Comparison of ENCODE assay signal across 13 mouse cellular contexts in the genomic region with DNA sequence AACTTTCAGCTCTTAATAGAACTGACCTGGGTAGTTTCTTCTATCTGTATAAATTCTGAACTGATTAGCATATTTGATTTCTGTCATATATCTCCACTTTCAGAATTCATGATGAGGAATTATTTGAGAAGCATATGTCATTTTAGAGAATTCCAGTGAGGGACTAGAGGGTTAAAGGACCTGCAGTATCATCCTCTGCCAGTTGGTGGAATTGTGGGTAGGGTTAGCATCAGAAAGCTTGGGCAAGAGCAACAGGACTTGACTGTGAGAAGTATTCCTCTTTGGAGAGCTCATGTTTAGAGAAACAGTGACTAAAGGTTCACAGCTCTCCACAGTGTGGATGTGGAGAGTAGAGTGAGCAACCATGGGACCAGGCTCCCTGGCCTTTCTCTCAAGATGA.
DNase-seq lines count a peak whose midpoint lies in the region; ATAC-seq and TF ChIP-seq lines count a peak whose summit lies in the region.
"Had no signal": no experiment of that assay in that cellular context is flagged by ENCODE, and none has a peak within 500 bp of the region (broad histone marks: within the 10 kb centered on the region; RNA-seq: fewer than 3 reads in every experiment).

No protein-coding gene starts in this region.

- peak; percentile 8; the same call in 1 of the 2 replicates for TF ChIP-seq CTCF in cerebellum, adult 2 months (IDR thresholded peaks at IDR 0.05; ENCODE audit: borderline replicate concordance, insufficient read depth, low read depth, low read length)
- TF ChIP-seq CTCF in liver, embryonic 14.5 days (IDR thresholded peaks at IDR 0.05; ENCODE audit: low read depth): 0 out of 2 replicates have a peak, but pooled peaks have one; percentile 11
- TF ChIP-seq CTCF in brain, embryonic 14.5 days (IDR thresholded peaks at IDR 0.05; ENCODE audit: borderline replicate concordance, extremely low read depth, insufficient read depth, insufficient read length): peak; percentile 11; the same call in 1 of the 2 replicates

- no peaks in the 10 kb centered on the region for H3K27me3 ChIP-seq in cerebellum, adult 2 months (ENCODE audit: control insufficient read depth, insufficient read depth, low read length)
- H3K27me3 ChIP-seq in liver, embryonic 14.5 days (ENCODE audit: control insufficient read depth, insufficient read depth, low read length): no peaks in the 10 kb centered on the region
- no peaks in the 10 kb centered on the region for H3K27me3 ChIP-seq in liver, embryonic 12.5 days (replicated peaks)
- H3K27me3 ChIP-seq: hindbrain, embryonic 12.5 days; lung, embryonic 15.5 days; neural tube, embryonic 13.5 days had no signal

- no peak for TF ChIP-seq POLR2A in cerebellum, adult 2 months (IDR thresholded peaks at IDR 0.05; ENCODE audit: borderline replicate concordance, insufficient read depth, low read length)
- TF ChIP-seq POLR2A in brain, embryonic 14.5 days (IDR thresholded peaks at IDR 0.05; ENCODE audit: borderline replicate concordance, extremely low read depth, insufficient read depth, insufficient read length, poor library complexity, severe bottlenecking): no peak

- ATAC-seq in liver, embryonic 14.5 days (ENCODE audit: insufficient read depth): no peak
- no peak for ATAC-seq in liver, embryonic 12.5 days

- no peak overlapping the region for H3K4me2 ChIP-seq in liver, embryonic 14.5 days (ENCODE audit: low read depth)
- no peak overlapping the region for H3K4me2 ChIP-seq in liver, embryonic 12.5 days
- H3K4me2 ChIP-seq: hindbrain, embryonic 12.5 days; lung, embryonic 15.5 days; neural tube, embryonic 13.5 days had no signal

- no peak overlapping the region for H3K9ac ChIP-seq in liver, embryonic 14.5 days (replicated peaks)
- H3K9ac ChIP-seq in liver, embryonic 12.5 days: no peak overlapping the region
- H3K9ac ChIP-seq: hindbrain, embryonic 12.5 days; lung, embryonic 15.5 days; neural tube, embryonic 13.5 days had no signal

- no peaks in the 10 kb centered on the region for H3K9me3 ChIP-seq in liver, embryonic 14.5 days (ENCODE audit: control insufficient read depth, low read length)
- no peaks in the 10 kb centered on the region for H3K9me3 ChIP-seq in liver, embryonic 12.5 days (replicated peaks)
- H3K9me3 ChIP-seq: hindbrain, embryonic 12.5 days; lung, embryonic 15.5 days; neural tube, embryonic 13.5 days had no signal

- H3K27ac ChIP-seq in cerebellum, adult 2 months (ENCODE audit: insufficient read depth, low read length): no peak overlapping the region
- H3K27ac ChIP-seq in liver, embryonic 14.5 days: no peak overlapping the region
- no peak overlapping the region for H3K27ac ChIP-seq in liver, embryonic 12.5 days
- H3K27ac ChIP-seq: hindbrain, embryonic 12.5 days; lung, embryonic 15.5 days; neural tube, embryonic 13.5 days had no signal

- DNase-seq in cerebellum, adult 2 months: no peak
- DNase-seq in cerebellum, adult 9-11 months: no peak
- DNase-seq in liver, embryonic 14.5 days (ENCODE audit: low read depth in 3 of 3, low spot score in 3 of 3): no peak
- DNase-seq in 3T3-L1 (ENCODE audit: low read depth, low spot score): peak; percentile 34
- no peak for DNase-seq in brain, embryonic 14.5 days (ENCODE audit: low read depth)
- no peak for DNase-seq in neural tube, embryonic 10.5 days (ENCODE audit: extremely low spot score, low spot score)
- no peak for DNase-seq in cerebellum, adult 9-10 months
- DNase-seq: B cell, adult 2 months; kidney, postnatal 36 days had no signal

- no peak overlapping the region for H3K4me3 ChIP-seq in cerebellum, adult 2 months (replicated peaks; ENCODE audit: insufficient read depth, low read depth, low read length)
- no peak overlapping the region for H3K4me3 ChIP-seq in liver, embryonic 14.5 days (ENCODE audit: insufficient read depth in 1 of 2, low read depth in 2 of 2, low read length in 2 of 2)
- no peak overlapping the region for H3K4me3 ChIP-seq in liver, embryonic 12.5 days
- H3K4me3 ChIP-seq: hindbrain, embryonic 12.5 days; lung, embryonic 15.5 days; neural tube, embryonic 13.5 days had no signal

- no peak for TF ChIP-seq EP300 in liver, embryonic 14.5 days (IDR thresholded peaks at IDR 0.05; ENCODE audit: low read depth)

- no peaks in the 10 kb centered on the region for H3K36me3 ChIP-seq in liver, embryonic 14.5 days (replicated peaks; ENCODE audit: control insufficient read depth, insufficient read depth, low read depth)
- no peaks in the 10 kb centered on the region for H3K36me3 ChIP-seq in liver, embryonic 12.5 days
- H3K36me3 ChIP-seq: hindbrain, embryonic 12.5 days; lung, embryonic 15.5 days; neural tube, embryonic 13.5 days had no signal

- peaks cover 15% of the 10 kb centered on the region for H3K4me1 ChIP-seq in cerebellum, adult 2 months (ENCODE audit: control insufficient read depth, insufficient read depth, low read length)
- H3K4me1 ChIP-seq in liver, embryonic 14.5 days (replicated peaks; ENCODE audit: control insufficient read depth in 2 of 2, insufficient read depth in 2 of 2, low read length in 1 of 2): no peaks in the 10 kb centered on the region; a peak in 1 of 4 replicates
- H3K4me1 ChIP-seq in liver, embryonic 12.5 days: peaks cover 5% of the 10 kb centered on the region
